Mouse (Mus musculus) embryonic fibroblast, embryonic 13.5 days (primary cell): ENCODE results near the gene Zfp36l1.

ENCODE experiments used
- CTCF ChIP-seq: IDR thresholded peaks from 2 replicates; pipeline ENCODE4 v1.5.1; 2011; ENCODE audit warnings: mild to moderate bottlenecking, control low read depth, low read length, moderate library complexity, borderline replicate concordance; ENCODE audit not compliant: insufficient read depth
- POLR2A ChIP-seq: IDR thresholded peaks from 2 replicates; pipeline ENCODE4 v1.6.1; 2011; ENCODE audit warnings: low read depth, mild to moderate bottlenecking, control low read depth, low read length, moderate library complexity

GRCm38 (mm10) chr12:80113586-80114021, 791 bp upstream of the Zfp36l1 start:
- TF ChIP-seq POLR2A (no peak), CTCF (no peak)
